Mouse (Mus musculus) liver, embryonic 15.5 days (tissue): ENCODE measurements at regions not wholly inside any gene's neighbourhood (a gene's known extent, or its start where the extent isn't known, plus 50 kb on each side); places are given as distances from the start of the nearest gene placed in this dataset.
"Not testable (repeated sequence)": the region's sequence is repeated elsewhere in the genome, so short reads cannot be mapped to it uniquely, and the experiment has no call there.

Source experiments
- ATAC-seq: fragments of 200-750 bp; cut with Nextera tagmentation; 2 replicates; pipeline ENCODE4 v1.8.0; 2017; ENCODE audit warnings: moderate number of reproducible peaks, mild to moderate bottlenecking, moderate library complexity; ENCODE audit not compliant: insufficient read depth
- H3K27ac ChIP-seq: fragments of 300-500 bp; sonication (generic); replicated peaks from 2 replicates; pipeline ENCODE4 v1.5.1; 2015; ENCODE audit warnings: mild to moderate bottlenecking, inconsistent platforms
- H3K27me3 ChIP-seq: fragments of 300-500 bp; sonication (generic); 2 replicates; pipeline ENCODE4 v1.6.1; 2015; ENCODE audit warnings: mild to moderate bottlenecking, inconsistent platforms
- H3K36me3 ChIP-seq: fragments of 300-500 bp; sonication (generic); replicated peaks from 2 replicates; pipeline ENCODE4 v1.6.1; 2015; ENCODE audit warnings: moderate library complexity, mild to moderate bottlenecking, inconsistent platforms
- H3K4me1 ChIP-seq: fragments of 300-500 bp; sonication (generic); replicated peaks from 2 replicates; pipeline ENCODE4 v1.6.1; 2015; ENCODE audit warnings: inconsistent platforms
- H3K4me2 ChIP-seq: fragments of 300-500 bp; sonication (generic); 2 replicates; pipeline ENCODE4 v1.6.1; 2015; ENCODE audit warnings: moderate library complexity, mild to moderate bottlenecking, inconsistent platforms
- H3K4me3 ChIP-seq: fragments of 300-500 bp; sonication (generic); replicated peaks from 2 replicates; pipeline ENCODE4 v1.5.1; 2015; ENCODE audit warnings: mild to moderate bottlenecking, inconsistent platforms
- H3K9ac ChIP-seq: fragments of 300-500 bp; sonication (generic); 2 replicates; pipeline ENCODE4 v1.6.1; 2015; ENCODE audit warnings: moderate library complexity, mild to moderate bottlenecking, inconsistent platforms
- H3K9me3 ChIP-seq: fragments of 300-500 bp; sonication (generic); replicated peaks from 2 replicates; pipeline ENCODE4 v1.6.1; 2016; ENCODE audit warnings: inconsistent platforms
- WGBS: fragments of 180-500 bp; shearing (Covaris S2); methylation state at CpG from one replicate; pipeline ENCODE4 v1.1.7; 2015; ENCODE audit warnings: mixed read lengths; ENCODE audit not compliant: insufficient replicate concordance; 5-methylcytosine and 5-hydroxymethylcytosine counted together

GRCm38 (mm10) chr3:18452197-18452933 is 504.2 kb downstream of the Cypt12 start:
- Histone ChIP-seq H3K27me3 (no peaks in the 10 kb centered on the region), H3K9ac (no peak overlapping the region), H3K36me3 (no peaks in the 10 kb centered on the region), H3K27ac (no peak overlapping the region), H3K4me1 (no peaks in the 10 kb centered on the region), H3K4me3 (no peak overlapping the region), H3K9me3 (no peaks in the 10 kb centered on the region), H3K4me2 (no peak overlapping the region)
- no peak for ATAC-seq
- WGBS: 55% methylated on average over 3 of the region's 3 CpGs

GRCm38 (mm10) chr3:18453220-18453985 is 505.2 kb downstream of the Cypt12 start:
- Histone ChIP-seq H3K27ac (no peak overlapping the region), H3K4me2 (no peak overlapping the region), H3K9me3 (no peaks in the 10 kb centered on the region), H3K4me3 (no peak overlapping the region), H3K9ac (no peak overlapping the region), H3K27me3 (no peaks in the 10 kb centered on the region), H3K4me1 (no peaks in the 10 kb centered on the region), H3K36me3 (no peaks in the 10 kb centered on the region)
- ATAC-seq: no peak
- WGBS: 66% methylated on average over 3 of the region's 3 CpGs

GRCm38 (mm10) chr3:18453986-18454291 is 505.7 kb downstream of the Cypt12 start:
- no peaks in the 10 kb centered on the region for H3K27me3 ChIP-seq
- no peak for ATAC-seq
- H3K9me3 ChIP-seq: no peaks in the 10 kb centered on the region
- no peaks in the 10 kb centered on the region for H3K36me3 ChIP-seq
- H3K4me2 ChIP-seq: no peak overlapping the region
- H3K4me3 ChIP-seq: no peak overlapping the region
- H3K9ac ChIP-seq: no peak overlapping the region
- 71% methylated on average over 2 of the region's 2 CpGs for WGBS
- no peak overlapping the region for H3K27ac ChIP-seq
- H3K4me1 ChIP-seq: no peaks in the 10 kb centered on the region

- not testable (repeated sequence) for H3K4me2 ChIP-seq, H3K27me3 ChIP-seq, H3K4me3 ChIP-seq, H3K4me1 ChIP-seq, H3K9ac ChIP-seq, H3K27ac ChIP-seq, H3K9me3 ChIP-seq, ATAC-seq, H3K36me3 ChIP-seq
- 63% methylated on average over 4 of the region's 4 CpGs for WGBS
These were observed 506.5 kb downstream of the Cypt12 start for GRCm38 (mm10) chr3:18454558-18455191.

- Histone ChIP-seq H3K9ac (no peak overlapping the region), H3K36me3 (no peaks in the 10 kb centered on the region), H3K9me3 (no peaks in the 10 kb centered on the region), H3K4me3 (no peak overlapping the region), H3K27me3 (no peaks in the 10 kb centered on the region), H3K4me1 (no peaks in the 10 kb centered on the region), H3K4me2 (no peak overlapping the region), H3K27ac (no peak overlapping the region)
- ATAC-seq: no peak
- WGBS: 49% methylated on average over 2 of the region's 2 CpGs
These were observed 508.0 kb downstream of the Cypt12 start for GRCm38 (mm10) chr3:18456033-18456690.

- no peak for ATAC-seq
- no peak overlapping the region for H3K4me3 ChIP-seq
These were observed 512.1 kb downstream of the Cypt12 start for GRCm38 (mm10) chr3:18460267-18460666.

GRCm38 (mm10) chr3:18471846-18472245 is 523.6 kb downstream of the Cypt12 start:
- no peaks in the 10 kb centered on the region for H3K9me3 ChIP-seq
- no peak overlapping the region for H3K27ac ChIP-seq
- no peak overlapping the region for H3K4me3 ChIP-seq
- H3K4me2 ChIP-seq: no peak overlapping the region
- no peak overlapping the region for H3K9ac ChIP-seq
- H3K4me1 ChIP-seq: no peaks in the 10 kb centered on the region
- no peak for ATAC-seq
- H3K27me3 ChIP-seq: no peaks in the 10 kb centered on the region
- H3K36me3 ChIP-seq: no peaks in the 10 kb centered on the region
- WGBS: 52% methylated on average over 3 of the region's 3 CpGs

More at GRCm38 (mm10) chr3:18460267-18460666, 512.1 kb downstream of the Cypt12 start:
- Histone ChIP-seq H3K4me1 (no peaks in the 10 kb centered on the region), H3K27me3 (no peaks in the 10 kb centered on the region), H3K36me3 (no peaks in the 10 kb centered on the region), H3K4me2 (no peak overlapping the region), H3K9ac (no peak overlapping the region), H3K9me3 (no peaks in the 10 kb centered on the region), H3K27ac (no peak overlapping the region)
- WGBS: 42% methylated on average over 1 of the region's 1 CpGs

- H3K4me3 ChIP-seq: no peak overlapping the region
- WGBS: 65% methylated on average over 2 of the region's 2 CpGs
- H3K4me2 ChIP-seq: no peak overlapping the region
- no peaks in the 10 kb centered on the region for H3K4me1 ChIP-seq
- H3K27me3 ChIP-seq: no peaks in the 10 kb centered on the region
- H3K9ac ChIP-seq: no peak overlapping the region
- no peak overlapping the region for H3K27ac ChIP-seq
- no peak for ATAC-seq
- no peaks in the 10 kb centered on the region for H3K36me3 ChIP-seq
- H3K9me3 ChIP-seq: no peaks in the 10 kb centered on the region
These were observed 531.3 kb downstream of the Cypt12 start for GRCm38 (mm10) chr3:18479557-18479956.

GRCm38 (mm10) chr3:18482006-18482405 is 533.8 kb downstream of the Cypt12 start:
- H3K4me3 ChIP-seq: no peak overlapping the region
- no peaks in the 10 kb centered on the region for H3K27me3 ChIP-seq
- 50% methylated on average over 2 of the region's 2 CpGs for WGBS
- no peak overlapping the region for H3K27ac ChIP-seq
- H3K4me2 ChIP-seq: no peak overlapping the region
- no peak for ATAC-seq
- no peak overlapping the region for H3K9ac ChIP-seq
- no peaks in the 10 kb centered on the region for H3K36me3 ChIP-seq
- no peaks in the 10 kb centered on the region for H3K4me1 ChIP-seq
- no peaks in the 10 kb centered on the region for H3K9me3 ChIP-seq

GRCm38 (mm10) chr3:18488886-18489285 is 540.7 kb downstream of the Cypt12 start:
- 42% methylated on average over 2 of the region's 2 CpGs for WGBS
- no peak overlapping the region for H3K27ac ChIP-seq
- H3K9me3 ChIP-seq: no peaks in the 10 kb centered on the region
- H3K27me3 ChIP-seq: no peaks in the 10 kb centered on the region
- H3K4me3 ChIP-seq: no peak overlapping the region
- no peaks in the 10 kb centered on the region for H3K4me1 ChIP-seq
- H3K4me2 ChIP-seq: no peak overlapping the region
- no peaks in the 10 kb centered on the region for H3K36me3 ChIP-seq
- ATAC-seq: no peak
- H3K9ac ChIP-seq: no peak overlapping the region

GRCm38 (mm10) chr3:18522562-18522961 is 574.4 kb downstream of the Cypt12 start:
- 56% methylated on average over 3 of the region's 3 CpGs for WGBS
- H3K4me3 ChIP-seq: no peak overlapping the region
- no peaks in the 10 kb centered on the region for H3K27me3 ChIP-seq
- H3K4me1 ChIP-seq: no peaks in the 10 kb centered on the region
- no peaks in the 10 kb centered on the region for H3K36me3 ChIP-seq
- H3K4me2 ChIP-seq: no peak overlapping the region
- no peak overlapping the region for H3K9ac ChIP-seq
- H3K27ac ChIP-seq: no peak overlapping the region
- ATAC-seq: no peak
- no peaks in the 10 kb centered on the region for H3K9me3 ChIP-seq
